Mouse (Mus musculus) urinary bladder, adult 18-20 months (tissue): ENCODE measurements around the gene Fut9.

Experiments
- DNase-seq, 2 experiments: peaks; one replicate each; pipeline ENCODE4 v3.0.0; 2022; ENCODE audit warnings: low spot score in 2 of 2, mixed read lengths in 2 of 2

The Fut9 gene

DNA sequence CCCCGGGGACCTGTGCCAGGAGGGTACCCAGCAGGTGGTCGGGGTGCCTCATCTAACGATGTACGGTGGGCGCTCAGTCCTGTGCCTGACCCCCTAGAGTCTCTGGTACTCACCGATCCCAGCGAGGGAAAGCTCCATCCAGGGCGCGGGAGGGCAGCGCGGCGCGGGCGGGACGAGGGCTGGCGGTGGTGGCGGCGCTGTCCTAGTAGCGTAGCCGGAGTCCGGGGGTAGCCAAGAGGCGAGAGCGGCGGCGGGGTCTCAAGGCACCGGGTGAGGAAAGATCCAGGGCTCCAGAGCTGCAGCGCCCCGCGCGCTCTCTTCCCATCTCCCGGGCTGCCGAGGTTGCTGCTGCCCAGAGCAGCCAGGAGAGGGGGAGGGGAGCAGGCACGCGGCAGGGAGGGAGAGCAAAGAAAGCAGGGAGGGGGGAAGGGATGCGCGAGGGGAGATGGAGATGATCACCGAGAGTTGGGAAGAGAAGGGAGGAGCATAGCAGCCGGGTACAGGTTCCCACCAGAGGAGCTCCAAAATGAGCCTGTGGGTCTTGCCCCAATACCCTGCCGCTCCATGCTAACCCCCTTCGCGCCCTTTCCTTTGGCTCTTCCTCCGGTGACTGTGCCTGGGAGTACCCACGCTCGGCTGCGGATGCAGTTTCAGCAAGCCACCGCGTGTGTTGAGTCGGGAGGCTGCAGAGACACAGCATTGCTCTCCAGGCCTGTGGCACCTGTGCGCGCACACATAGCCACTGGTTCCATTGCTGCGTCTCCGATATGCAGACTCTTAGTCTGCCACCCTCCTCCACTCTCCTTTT is at the start of gene Fut9:
Fut9 (minus strand) TSS at position 769 of the 808 bp plus-strand sequence.
- DNase-seq, result peak; percentile 2 to 31

DNA sequence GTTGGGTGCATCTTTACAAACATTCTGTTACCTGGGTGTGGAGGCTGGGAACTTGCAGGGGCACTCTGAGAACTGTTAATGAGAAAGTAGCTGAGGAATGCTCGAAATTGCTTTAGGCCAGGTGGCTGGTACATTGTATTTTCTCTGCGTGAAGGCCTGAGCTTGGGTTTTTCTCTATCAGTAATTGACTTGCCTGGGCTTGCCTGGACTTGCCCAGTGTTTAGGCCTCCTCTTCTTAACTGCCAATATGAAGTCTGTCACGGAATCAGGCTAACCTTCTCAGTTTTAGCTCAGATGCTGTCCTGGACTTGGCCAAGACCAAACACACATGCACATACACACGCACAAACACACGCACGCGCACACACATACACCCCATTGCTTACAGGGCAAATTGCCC is 15.7 kb upstream of the Fut9 start:
- DNase-seq, result no peak

DNA sequence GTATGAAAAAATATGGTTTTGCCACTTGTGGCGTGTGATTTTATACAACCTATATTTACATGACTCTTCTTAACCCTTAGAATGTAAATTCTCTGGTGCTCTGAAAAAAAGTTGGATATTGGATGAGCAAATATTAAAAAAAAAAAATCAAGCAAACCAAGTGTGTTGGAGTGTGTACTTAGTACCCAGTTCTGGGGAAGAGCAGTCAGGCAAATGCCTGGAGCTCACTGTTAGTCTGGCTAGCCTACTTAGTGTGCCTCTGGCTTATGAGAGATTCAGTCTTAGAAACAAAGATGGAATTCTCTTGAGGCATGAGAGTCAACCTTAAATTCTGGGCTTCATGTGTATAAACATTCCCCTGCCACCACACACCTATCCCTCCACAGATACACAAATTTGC is 13.3 kb upstream of the Fut9 start:
- no peak for DNase-seq

DNA sequence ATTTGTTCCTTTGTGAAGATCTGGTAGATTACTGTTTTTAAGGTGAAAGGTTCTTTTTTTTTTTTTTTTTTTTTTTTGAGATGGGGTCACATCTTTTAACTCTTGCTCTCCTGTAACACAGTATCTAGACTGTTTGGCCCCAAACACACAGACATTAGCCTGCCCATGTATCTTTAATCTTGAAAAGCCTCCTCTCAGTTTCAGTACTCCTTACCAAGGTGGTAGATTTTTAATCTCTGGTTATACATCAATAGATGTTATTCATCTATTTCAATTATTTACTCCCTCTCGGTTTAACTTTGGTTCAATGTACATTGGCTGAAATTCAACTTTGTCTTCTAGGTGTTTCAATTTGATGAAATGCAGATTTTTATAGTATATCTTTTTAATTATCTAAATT is 10.0 kb upstream of the Fut9 start:
- DNase-seq, result no peak

DNA sequence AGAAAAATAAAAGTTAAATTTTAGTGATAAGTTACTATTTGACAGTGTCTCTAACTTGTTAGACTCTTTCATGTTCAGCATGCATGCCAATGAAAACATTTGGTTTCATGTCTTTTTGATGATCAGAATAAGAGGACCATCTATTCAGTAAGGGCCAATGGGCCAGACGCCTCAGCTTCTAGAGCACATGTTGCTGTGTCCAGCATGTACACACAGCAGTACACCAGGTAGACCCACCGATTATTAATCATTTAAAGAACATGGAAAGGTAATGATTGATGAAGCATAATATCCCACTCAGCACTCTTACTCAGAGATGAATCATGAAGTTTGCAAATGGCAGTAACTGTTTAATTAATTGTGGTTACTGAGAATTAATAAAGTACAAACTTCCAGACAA is 1.7 kb upstream of the Fut9 start:
- no peak for DNase-seq

DNA sequence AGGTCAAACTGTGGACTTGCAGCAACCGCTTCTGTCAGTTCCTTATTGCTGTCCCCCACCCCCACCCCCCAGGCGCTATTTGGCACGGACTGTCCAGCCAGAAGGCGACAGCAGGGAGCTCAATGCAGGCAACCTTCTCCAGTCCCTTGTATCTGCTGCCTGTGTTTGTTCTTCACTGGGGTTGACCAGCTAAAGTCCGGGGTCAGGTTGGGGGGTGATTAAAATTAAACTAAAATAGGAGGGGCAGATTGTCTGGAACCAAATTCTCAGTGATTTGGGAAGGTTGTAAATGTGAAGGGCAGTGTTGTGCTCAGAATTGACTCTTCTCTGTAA is 206 bp upstream of the Fut9 start:
- no peak for DNase-seq

DNA sequence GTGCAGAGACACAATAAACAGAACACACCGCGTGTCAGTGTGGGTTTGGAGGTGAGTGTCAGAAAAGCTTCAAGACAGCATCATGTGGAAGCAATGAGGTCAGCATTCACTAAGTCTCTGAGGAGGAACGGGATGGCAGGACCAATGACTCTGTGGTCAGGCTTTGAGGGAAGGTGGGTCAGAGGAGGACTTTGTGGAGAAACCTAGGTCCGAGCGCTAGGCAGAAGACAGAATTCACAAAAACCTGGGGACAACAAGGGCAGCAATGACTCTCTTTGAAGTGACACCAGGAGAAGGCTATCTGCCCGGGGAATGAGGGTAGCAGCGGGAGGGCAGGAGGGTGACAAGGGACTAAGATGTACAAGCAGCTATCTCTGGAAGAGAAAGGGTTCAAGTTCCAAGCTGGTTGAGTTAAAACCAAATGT is 981 bp downstream of the Fut9 start:
- no peak for DNase-seq

DNA sequence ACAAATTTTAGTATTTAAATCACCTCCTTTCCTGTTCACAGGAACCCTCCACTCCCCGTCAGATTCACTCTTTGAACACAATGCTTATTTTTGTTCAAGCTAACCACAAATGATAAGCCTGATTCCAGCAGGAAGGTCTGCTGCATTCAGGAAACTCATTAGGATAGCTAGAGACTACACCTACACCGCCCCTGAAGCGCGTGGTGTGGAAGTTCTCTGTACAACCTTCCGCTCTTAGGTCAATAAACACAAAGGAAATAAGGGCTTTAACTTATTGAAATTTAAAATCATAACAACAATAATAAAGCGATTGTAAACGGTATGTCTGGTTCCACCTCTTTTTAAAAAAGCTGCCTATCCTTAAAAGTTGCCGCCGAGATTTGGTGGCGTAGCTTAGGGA is 1.6 kb downstream of the Fut9 start:
- DNase-seq, result no peak

DNA sequence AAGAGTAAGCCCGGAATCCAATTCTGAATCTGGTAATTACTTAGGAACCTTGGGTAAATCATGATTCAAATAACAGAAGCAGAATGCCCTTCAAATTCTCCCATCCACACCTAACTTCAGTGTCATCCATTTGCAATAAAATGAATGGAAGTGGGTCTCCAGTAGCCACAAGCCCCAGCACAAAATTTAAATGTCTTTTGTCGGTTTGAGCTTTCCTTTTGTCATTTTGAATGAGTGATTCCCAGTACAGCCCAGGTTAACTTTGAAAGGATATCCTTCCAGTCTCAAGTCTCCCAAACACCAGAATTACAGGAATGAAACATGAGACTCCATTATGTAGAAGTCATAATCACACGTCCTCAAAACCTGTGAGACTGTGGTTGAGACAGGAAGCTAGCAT is 3.9 kb downstream of the Fut9 start:
- no peak for DNase-seq

DNA sequence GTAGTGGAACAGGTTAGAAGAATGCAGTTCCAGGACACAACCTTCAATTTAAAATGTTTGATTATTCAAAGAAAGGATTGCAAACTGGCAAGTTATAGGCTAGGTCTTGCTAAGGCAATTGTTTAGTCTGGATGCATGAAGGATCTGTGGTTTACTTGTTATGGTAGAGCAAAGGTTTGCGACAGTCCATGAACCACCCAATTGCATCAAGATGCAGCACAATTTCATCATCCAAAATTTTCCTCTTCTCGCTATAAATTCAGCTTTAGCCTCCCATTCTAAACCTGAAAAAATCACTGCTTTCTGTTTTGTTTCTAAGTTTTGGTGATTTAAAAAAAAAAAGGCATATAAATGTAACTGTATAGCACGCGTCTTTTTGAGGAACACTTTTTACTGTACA is 14.8 kb downstream of the Fut9 start:
- DNase-seq, result no peak

DNA sequence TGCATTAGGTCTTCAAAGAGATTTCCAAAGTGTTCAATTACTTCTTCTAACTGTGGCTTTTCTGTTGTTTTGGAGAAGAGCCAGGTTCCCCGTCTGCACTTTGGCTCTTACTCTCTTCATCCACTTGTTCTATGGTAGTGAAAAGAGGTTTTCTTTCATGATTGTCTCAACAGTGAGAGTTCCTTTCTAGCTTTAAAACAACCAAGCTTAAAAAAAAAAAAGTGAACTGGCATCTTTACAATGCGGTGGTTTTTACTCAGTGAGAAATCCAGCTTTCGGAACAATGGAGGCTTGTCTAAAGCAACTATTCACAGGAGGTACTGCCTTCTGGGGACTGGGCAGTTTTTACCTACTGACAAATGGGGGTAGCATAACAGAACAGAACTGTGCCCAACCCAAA is 31.4 kb downstream of the Fut9 start:
- no peak for DNase-seq

DNA sequence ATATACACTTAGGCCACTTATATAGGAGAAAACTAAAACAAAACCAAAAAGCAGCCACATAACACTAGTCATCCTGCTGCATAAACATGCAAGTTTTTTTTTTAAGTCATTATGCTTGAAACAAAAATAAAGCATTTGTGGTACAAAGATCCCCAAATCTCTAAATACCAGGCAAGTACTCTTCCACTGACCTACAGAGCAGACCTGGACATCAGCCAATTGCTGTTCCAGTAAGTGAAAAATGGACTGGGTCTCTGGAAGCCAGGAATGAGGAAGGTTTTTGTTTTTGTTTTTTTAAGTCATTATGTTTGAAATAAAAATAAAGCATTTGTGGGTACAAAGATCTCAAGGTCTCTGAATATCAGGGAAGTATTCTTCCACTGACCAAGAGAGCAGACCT is 37.0 kb downstream of the Fut9 start:
- DNase-seq, result no peak

DNA sequence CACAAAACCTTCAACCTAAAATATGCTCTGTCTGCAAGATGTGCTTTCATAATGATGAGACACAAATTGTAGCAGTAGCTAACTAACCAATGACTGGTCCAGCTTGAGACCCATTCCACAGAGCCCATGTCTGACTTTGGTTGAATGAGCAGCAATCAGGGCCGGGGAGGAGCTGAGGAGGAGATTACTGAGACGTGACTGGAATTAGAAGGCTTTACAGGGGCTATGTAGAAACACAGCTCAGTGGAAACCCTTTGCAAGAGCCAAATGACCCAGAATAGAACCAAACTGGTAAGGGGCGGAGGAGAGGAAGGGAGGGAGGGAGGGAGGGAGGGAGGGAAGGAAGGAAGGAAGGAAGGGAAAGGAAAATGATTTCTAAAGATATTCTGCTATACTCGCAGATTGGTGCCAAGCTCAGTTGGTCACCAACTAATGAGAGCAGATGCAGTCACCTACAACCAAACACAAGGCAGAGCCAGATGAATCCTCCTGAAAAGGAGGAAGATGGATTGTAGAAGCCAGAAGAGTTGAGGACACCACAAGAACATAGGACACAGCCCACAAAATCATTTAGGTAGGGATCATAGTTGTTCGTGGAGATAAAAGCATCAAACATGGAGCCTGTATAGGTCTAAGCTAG is 42.0 kb downstream of the Fut9 start:
- DNase-seq, result no peak

DNA sequence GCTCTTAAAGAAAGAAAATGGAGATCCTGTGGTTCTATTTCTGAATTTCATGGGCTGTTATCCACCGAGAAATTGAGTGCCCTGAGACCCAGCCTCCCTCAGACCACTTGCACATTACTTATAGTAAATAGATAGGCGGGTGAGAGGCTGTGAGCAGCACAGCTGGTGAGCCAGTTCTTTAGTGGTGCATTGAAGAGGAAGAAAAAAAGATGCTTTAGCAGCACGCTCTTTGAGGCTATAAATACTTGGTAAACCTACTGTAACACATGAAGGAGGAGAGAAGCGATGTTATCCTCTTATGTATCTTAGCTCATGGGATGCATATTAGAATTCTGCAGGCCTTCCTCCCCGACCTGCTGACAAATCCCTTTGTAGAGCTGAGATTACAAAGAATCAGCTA is 58.5 kb downstream of the Fut9 start:
- no peak for DNase-seq

DNA sequence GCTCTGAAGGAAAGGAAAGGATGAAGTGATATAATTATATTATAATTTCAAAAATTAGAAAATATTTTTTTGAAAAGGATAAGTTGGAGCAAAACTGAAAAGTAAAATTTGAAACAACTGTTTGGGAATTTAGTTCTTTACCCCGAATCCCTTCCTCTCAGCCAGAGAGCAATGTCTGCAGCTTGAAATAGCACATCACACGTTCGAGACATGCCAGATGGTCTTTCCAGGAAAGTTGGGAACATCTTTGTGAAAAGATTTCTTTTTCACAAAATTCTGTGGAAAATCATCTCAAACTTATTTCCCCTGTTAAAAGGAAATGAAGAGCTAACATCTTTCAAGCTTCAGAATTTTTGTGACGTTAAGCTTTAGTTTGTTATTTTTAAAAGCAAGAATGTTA is 61.3 kb downstream of the Fut9 start:
- no peak for DNase-seq

DNA sequence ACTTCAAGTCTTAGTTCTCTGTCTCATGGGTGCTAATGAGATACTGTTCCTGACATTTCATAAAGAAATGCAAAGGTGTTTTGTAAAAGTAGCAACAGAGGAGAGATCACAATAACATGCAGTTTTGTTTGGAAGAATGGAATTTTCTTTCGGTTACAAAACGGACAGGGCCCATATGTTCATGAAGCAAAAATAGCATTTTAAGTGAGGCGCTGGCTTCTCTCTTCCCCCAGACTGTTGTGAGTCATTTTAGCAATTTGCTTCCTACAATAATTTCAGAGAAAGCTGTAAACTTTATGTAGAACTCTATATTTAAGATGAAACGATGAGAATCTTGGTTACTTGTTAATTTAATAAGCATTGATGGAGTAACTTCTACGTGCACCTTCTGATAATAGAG is 78.5 kb downstream of the Fut9 start:
- DNase-seq, result no peak

DNA sequence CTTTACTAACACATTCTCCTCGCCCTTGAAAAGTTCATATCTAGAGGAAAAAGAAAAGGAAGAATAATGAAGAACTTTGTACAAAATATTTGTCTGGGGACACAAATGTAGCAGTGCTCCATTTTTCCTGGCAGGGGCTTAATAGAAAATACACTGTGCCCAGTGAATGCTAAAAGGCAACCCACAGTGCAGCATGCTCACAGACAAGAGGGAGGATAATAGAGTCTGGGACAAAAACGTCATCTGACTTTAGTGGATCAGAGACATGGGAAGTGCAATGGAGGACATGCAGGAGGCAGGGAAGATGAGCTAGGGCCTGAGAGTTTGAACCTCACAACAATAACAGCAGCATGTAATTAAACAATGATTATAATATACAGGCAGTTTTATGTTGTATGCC is 86.1 kb downstream of the Fut9 start:
- DNase-seq, result no peak

DNA sequence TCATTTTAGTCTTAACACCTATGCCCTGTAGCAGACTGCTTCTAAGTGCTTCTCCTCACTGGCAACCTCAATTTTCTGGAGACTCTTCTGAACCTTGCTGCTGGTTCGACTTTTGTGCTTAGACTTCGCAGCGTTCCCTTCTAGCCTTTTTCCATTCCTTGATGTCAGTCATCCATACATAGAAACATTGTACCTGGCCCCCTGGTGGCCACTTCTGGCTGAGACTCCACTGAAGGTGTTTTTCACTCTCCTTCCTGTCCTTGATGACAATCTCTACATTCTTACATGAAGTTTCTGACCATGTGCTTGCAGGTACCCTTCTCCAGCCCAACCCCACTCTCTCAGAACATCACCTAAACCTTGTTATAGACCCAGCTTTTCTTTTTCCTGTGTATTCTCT is 115.1 kb downstream of the Fut9 start:
- no peak for DNase-seq

DNA sequence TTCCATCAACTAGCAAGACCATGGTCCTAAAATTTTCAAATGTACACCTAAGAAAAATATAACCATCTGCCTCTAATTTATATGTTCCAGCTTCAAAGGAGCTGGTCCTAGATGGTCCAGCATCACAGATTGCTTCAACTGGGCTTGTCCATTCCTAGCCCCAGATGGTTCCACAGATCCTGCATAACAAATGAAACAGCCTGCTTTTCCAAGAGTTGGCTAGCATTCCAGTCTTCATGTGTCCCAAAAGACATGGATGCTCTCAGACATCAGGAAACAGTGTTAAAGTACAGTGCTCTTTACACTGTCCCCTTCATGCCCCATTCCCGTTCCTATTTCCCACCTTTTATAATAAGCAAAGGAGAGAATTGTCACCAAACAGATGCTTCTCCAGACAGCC is 135.8 kb downstream of the Fut9 start:
- no peak for DNase-seq

DNA sequence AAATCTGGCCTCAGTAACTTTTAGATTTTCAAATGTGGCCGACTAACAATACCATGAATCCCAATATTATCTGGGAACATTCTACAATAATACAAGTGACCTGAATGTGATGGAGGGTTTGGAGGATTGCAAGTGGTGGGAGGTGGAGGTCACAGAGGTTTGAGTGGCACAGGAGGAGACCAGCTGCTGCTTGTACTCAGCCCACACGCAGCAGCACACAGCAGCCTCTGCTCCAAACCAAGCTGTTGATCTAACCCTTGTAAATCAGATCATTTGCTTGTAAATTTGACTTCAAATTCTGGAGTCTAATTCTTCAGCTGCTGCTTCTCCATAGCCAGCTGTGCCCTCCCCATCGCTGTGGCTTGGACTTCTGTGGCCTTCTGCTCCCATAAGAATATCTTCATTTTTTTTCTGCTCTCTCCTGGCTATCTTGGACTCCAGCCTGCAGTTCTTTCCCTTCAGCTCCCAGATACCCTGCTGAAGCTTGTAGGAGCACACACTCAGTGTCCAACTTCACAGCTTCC is 138.8 kb downstream of the Fut9 start:
- no peak for DNase-seq

DNA sequence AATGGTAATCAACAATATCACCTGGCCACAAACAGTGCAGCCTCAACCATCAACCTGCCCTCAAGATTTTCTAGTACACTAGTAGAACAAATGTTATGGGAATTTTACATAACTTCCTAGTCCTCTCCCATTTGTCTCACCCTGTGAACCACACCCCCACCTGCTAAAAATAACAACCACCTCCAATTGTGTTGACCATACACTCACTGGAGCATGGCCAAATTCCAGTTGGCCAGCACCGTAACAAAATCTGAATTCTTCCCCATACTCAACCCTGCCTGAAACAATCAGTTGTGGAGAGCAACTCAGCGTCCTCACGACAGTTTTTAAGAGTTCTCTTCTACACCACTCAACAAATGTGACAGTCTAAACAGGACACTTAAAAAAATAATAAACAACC is 141.3 kb downstream of the Fut9 start:
- DNase-seq, result no peak

DNA sequence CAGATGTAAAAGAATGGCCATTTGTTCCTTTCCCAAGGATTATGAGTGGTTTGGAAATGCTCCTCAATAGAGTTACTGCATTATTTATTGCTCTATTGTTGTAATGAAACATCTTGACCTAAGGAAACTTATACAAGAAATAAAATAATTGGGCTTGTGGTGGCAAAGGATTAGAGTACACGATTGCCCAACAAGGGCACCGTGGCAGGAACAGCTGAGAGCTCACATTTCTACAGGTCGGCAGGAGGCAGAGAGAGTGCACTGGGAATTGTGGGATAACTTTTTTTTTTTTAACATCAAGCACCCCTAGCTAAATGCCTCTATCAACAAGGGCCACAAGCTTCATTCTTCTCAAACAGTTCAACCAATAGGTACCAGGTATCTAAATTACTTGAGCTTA is 148.1 kb downstream of the Fut9 start:
- no peak for DNase-seq

DNA sequence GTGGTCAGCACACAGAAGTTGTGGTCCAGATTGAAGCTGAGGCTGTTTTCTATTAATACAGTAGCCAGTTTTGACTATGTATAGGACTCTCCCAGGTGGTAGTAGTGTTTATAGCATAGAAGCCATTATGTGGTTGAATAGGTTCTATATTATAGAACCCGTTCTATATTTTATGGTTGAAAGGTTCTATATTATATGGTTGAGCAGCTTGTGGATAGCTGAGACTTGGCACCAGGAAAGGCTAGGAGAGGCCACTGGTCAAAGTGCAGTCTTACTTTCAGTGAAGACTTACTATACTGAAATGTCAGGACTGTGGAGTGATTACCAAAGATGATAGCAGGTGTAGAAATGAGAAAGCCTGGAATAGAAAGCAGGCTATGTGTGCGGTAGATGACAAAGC is 151.9 kb downstream of the Fut9 start:
- DNase-seq, result no peak

DNA sequence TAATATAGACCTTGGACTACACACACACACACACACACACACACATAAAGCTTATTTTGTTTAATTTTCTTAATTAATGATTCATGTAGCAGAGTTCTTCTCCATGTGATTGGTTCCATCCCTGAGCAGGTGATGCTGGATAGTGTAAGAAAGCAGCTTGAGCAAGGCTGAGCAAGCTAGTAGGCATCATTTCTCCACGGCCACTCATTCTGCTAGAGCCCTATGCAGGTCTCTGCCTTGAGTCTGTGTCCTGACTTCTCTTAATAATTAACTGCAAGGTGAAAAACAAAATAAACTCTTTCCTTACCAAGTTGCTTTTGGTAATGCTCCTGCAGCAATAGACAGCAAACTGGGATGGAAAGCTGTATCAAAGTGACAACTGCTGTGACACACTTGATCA is 152.5 kb downstream of the Fut9 start:
- no peak for DNase-seq
